Mouse (Mus musculus) 416B (cell line): ENCODE results near the gene Hfe2.
A peak's percentile ranks its signal among the peaks of the same experiment; 100 is the strongest.

ENCODE experiments used
- DNase-seq: peaks from one replicate; pipeline ENCODE4 v3.0.0; 2011; ENCODE audit warnings: low read depth

The Hfe2 gene

GRCm38 (mm10) chr3:96573611-96574511 lies 48.9 kb downstream of the Hfe2 start:
- no peak for DNase-seq

- no peak for DNase-seq
Measured at GRCm38 (mm10) chr3:96575272-96575984, 50.5 kb downstream of the Hfe2 start.

- DNase-seq, result no peak
Measured at GRCm38 (mm10) chr3:96576005-96576658, 51.2 kb downstream of the Hfe2 start.

- peak; percentile 98 for DNase-seq
Measured at GRCm38 (mm10) chr3:96576690-96577541, 51.9 kb downstream of the Hfe2 start, which contains the start of gene Gm16253. Gene Gm16253 (plus strand): TSS chr3:96576984.

- no peak for DNase-seq
Measured at GRCm38 (mm10) chr3:96577566-96577965, 52.6 kb downstream of the Hfe2 start.
